Mouse (Mus musculus) forebrain, embryonic 10.5 days (tissue): Measurements from ENCODE around the gene Grm8. TPM values are rescaled to one million over a fixed set of nuclear protein-coding genes. Genes with fewer than 3 reads are reported as not detected.

Experiments used
- DNase-seq: peaks from one replicate; pipeline ENCODE4 v3.0.0-alpha.2; 2017; ENCODE audit warnings: low spot score; ENCODE audit errors: extremely low spot score
- H3K27ac ChIP-seq: fragments of 300-500 bp; sonication (generic); 2 replicates; pipeline ENCODE4 v1.5.1; 2016; ENCODE audit warnings: mild to moderate bottlenecking
- H3K27me3 ChIP-seq: fragments of 300-500 bp; sonication (generic); 2 replicates; pipeline ENCODE4 v1.6.1; 2016; ENCODE audit warnings: mild to moderate bottlenecking; ENCODE audit not compliant: poor library complexity, severe bottlenecking
- H3K36me3 ChIP-seq: fragments of 300-500 bp; sonication (generic); replicated peaks from 2 replicates; pipeline ENCODE4 v1.6.1; 2016; ENCODE audit warnings: mild to moderate bottlenecking, moderate library complexity
- H3K4me1 ChIP-seq: fragments of 300-500 bp; sonication (generic); 2 replicates; pipeline ENCODE4 v1.6.1; 2016
- H3K4me3 ChIP-seq: fragments of 300-500 bp; sonication (generic); 2 replicates; pipeline ENCODE4 v1.5.1; 2016; ENCODE audit warnings: mild to moderate bottlenecking, moderate library complexity
- H3K9me3 ChIP-seq: fragments of 300-500 bp; sonication (generic); 2 replicates; pipeline ENCODE4 v1.6.1; 2016; ENCODE audit warnings: mild to moderate bottlenecking, moderate library complexity
- WGBS: fragments of 180-500 bp; shearing (Covaris S2); methylation state at CpG from one replicate; pipeline ENCODE4 v1.1.7; 2016; 5-methylcytosine and 5-hydroxymethylcytosine counted together
- polyA plus RNA-seq: library from polyadenylated mRNA; unstranded; fragments of >200 nt; fragmentation: Nextera tagmentation; extraction: Ambion mirVana; gene quantifications from 2 replicates; pipeline ENCODE4 v1.2.1, GENCODE M21; 2016

Grm8 gene
- polyA plus RNA-seq = 0.78 and 0.97 TPM in 2 replicates

DNA sequence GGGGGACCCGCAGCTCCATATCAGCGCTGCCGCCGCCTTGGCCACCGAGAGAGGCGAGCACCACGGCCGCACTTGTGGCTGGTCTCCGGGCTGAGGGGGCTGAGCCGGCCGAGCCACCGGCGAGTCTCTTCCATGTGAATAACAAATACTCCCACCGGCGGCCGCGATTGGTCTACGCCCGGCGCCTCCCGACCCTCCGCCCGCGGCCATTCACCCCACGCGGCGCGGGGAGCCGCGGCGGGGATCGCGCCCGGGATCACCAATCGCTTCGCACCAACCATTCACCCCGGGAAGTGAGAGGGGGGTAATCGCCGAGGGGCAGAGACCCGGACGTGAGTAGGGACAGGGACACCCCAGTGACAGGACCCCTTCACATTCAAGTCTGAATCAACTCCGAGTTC, at the start of gene Grm8:
Gene Grm8 (minus strand): TSS at position 178 of the 401 bp plus-strand sequence.
- Histone ChIP-seq H3K27me3 (peaks cover 66% of the 10 kb centered on the region), H3K4me3 (peak within 1 kb of the TSS; percentile 69), H3K36me3 (no peaks in the 10 kb centered on the region), H3K27ac (peak within 1 kb of the TSS; percentile 79), H3K9me3 (no peaks in the 10 kb centered on the region), H3K4me1 (peaks cover 46% of the 10 kb centered on the region)
- DNase-seq = peak; percentile 67
- WGBS = under 1% methylated on average over 42 of the region's 42 CpGs

DNA sequence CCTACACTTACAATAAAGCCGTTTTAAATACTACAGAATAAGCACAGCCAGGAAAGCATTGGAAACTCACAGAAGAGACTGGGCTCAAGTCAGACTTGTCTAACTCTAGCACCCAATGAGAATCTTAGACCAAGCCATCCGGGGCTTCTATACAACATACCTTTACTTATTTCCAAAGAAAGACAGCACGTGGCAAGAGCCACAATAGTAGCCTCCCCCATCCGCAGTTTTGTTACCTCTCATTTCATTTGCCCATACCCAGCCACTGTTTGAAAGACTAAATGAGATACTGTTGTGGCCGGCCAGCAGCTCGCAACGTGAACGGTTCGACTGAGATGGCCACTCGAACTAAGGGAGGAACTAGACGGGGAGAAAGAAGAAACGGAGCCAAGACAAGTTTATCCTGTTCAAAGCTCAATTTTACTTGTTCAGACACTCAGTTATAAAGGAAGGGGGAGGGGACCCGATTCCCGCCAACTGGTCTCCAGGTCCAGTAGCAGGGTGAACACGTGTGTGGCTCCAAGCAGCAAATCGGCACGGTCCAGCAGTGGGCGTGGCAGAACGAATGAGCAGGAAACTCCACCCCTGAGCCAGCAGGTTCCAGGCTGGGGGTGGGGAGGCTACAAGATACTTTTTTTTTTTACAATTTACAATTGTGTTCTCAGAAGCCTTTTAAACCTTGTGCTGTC, 35.0 kb upstream of the Grm8 start:
- no peaks in the 10 kb centered on the region for H3K9me3 ChIP-seq
- H3K36me3 ChIP-seq = no peaks in the 10 kb centered on the region
- H3K27me3 ChIP-seq = no peaks in the 10 kb centered on the region
- no peak overlapping the region for H3K27ac ChIP-seq
- no peak overlapping the region for H3K4me3 ChIP-seq
- no peaks in the 10 kb centered on the region for H3K4me1 ChIP-seq
- DNase-seq = no peak
- WGBS = 80% methylated on average over 19 of the region's 19 CpGs

- 82% methylated on average over 5 of the region's 5 CpGs for WGBS
- no peaks in the 10 kb centered on the region for H3K9me3 ChIP-seq
Measured at GRCm38 (mm10) chr6:28160399-28160798, 25.4 kb upstream of the Grm8 start.

DNA sequence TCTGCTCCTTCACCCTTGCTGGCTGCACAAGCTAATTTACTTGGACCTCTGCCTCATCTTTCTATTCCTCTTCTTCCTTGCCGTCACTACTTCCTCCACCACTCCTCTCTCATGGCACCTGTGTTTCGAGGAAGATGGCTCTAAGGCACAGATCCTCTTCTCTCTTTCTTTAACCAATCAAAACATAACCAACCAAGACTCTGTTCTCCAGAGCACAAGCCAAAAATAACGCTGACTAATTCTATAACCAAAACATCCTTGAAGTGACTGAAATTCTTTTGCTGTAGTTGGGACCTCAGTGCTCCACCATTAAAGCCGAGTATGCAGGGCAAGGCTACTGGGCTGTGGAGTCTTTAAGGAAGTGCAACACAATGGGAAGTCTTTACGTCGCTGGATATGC, 11.5 kb upstream of the Grm8 start:
- H3K27me3 ChIP-seq = no peaks in the 10 kb centered on the region
- no peak for DNase-seq
- H3K4me3 ChIP-seq = no peak overlapping the region
- H3K27ac ChIP-seq = no peak overlapping the region
- H3K4me1 ChIP-seq = peaks cover 8% of the 10 kb centered on the region
- H3K9me3 ChIP-seq = no peaks in the 10 kb centered on the region
- H3K36me3 ChIP-seq = no peaks in the 10 kb centered on the region
- 83% methylated on average over 6 of the region's 6 CpGs for WGBS

More at GRCm38 (mm10) chr6:28160399-28160798, 25.4 kb upstream of the Grm8 start:
- no peaks in the 10 kb centered on the region for H3K4me1 ChIP-seq
- no peak for DNase-seq
- no peak overlapping the region for H3K4me3 ChIP-seq
- H3K36me3 ChIP-seq = no peaks in the 10 kb centered on the region
- H3K27ac ChIP-seq = no peak overlapping the region
- H3K27me3 ChIP-seq = no peaks in the 10 kb centered on the region

- Histone ChIP-seq H3K4me3 (no peak overlapping the region), H3K27me3 (peaks cover 4% of the 10 kb centered on the region), H3K4me1 (peaks cover 8% of the 10 kb centered on the region), H3K27ac (no peak overlapping the region), H3K36me3 (no peaks in the 10 kb centered on the region), H3K9me3 (no peaks in the 10 kb centered on the region)
- WGBS = 16% methylated on average over 2 of the region's 2 CpGs
- no peak for DNase-seq
Measured at GRCm38 (mm10) chr6:28142332-28142731, 7.4 kb upstream of the Grm8 start.

DNA sequence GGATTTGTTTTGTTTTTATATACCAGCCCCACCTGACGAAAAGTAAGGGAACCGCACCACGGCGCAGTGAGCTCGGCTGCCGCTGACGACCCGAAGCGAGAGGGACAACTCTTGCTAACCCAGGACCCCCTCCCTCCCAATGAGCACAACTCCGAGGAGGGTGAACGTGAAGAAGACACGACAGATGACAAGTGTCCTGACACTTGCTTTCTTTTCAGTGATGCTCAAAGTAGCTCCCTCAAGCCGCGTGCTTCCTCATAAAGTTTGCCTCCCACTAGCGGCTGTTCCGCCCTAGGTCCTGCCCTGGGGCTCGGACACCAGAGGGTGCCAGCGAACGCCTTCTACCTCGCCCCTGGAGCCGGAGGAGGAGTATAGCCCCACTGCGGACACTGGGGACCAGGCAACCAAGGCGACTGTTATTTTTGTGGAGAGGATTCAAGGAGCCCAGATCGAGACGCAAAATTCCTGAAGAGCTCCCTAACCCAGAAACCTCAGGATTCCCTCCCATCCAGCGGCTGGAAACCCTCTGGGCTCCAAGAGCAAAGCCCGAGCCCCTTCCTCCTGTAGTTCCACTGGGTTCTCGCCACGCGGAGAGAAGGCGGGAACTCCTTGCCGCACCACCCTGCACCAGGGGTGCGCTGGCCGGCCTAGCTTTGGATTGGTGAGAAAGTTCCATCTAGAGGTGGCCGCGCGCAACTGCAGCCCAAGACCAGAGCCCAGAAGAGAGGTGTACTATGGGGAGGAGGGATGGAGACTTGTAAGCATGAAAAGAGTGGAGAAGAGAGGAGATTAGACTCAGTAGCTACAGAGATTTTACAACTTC, 644 bp upstream of the Grm8 start:
- DNase-seq = peak; percentile 90
- under 1% methylated on average over 37 of the region's 37 CpGs for WGBS
- no peaks in the 10 kb centered on the region for H3K36me3 ChIP-seq
- H3K27me3 ChIP-seq = peaks cover 62% of the 10 kb centered on the region
- no peaks in the 10 kb centered on the region for H3K9me3 ChIP-seq
- H3K27ac ChIP-seq = peak overlapping the region; percentile 79
- H3K4me3 ChIP-seq = peak overlapping the region; percentile 69
- H3K4me1 ChIP-seq = peaks cover 44% of the 10 kb centered on the region

- Histone ChIP-seq H3K9me3 (no peaks in the 10 kb centered on the region), H3K27me3 (peaks cover 66% of the 10 kb centered on the region), H3K36me3 (no peaks in the 10 kb centered on the region), H3K4me1 (peaks cover 51% of the 10 kb centered on the region), H3K4me3 (peak overlapping the region; percentile 69), H3K27ac (no peak overlapping the region)
- 0% methylated on average over 20 of the region's 20 CpGs for WGBS
- DNase-seq = peak; percentile 58
Measured at GRCm38 (mm10) chr6:28134251-28134801, 652 bp downstream of the Grm8 start.

DNA sequence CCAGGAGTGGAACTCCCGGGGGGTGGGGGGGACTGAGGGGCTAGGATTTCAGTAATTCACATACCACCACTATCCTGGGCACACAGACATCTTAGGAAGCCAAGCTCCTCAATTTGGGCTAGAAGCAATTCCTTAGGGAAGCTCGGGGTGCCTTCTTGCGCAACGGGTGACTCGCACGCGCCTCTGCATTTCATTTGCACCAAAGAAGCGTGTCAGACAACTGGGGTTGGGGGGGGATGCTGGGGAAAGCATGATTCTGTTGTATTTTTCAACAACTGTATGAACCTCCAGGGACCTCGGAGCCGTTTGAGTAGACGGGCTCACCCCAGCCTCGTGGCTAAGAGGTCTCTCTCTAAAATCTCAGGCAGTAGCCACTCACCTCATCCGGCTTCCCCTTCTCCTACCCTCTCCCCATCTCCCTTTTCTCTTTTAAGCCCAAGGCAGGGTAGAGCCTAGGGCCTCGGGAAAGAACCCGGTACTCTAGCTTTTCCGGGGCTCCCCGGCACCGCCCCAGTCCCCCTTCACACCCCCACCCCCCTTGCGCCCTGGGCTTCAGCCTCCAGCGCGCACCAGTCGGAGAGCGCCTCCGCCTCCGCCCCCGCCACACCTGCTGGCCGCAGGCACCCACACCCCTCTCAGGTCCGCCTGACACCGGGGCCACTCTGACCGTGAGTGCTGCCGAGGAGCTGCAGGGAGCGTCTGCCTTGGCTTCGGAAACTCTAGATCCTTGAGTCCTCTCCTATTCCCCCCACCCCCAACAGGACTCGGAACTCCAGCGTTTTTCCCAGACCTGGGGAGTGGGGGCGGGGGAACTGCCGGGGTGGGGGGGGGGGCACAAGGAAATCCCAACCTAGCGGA, 1.5 kb downstream of the Grm8 start:
- Histone ChIP-seq H3K27ac (no peak overlapping the region), H3K36me3 (no peaks in the 10 kb centered on the region), H3K4me1 (peaks cover 51% of the 10 kb centered on the region), H3K27me3 (peaks cover 66% of the 10 kb centered on the region), H3K4me3 (peak overlapping the region; percentile 69), H3K9me3 (no peaks in the 10 kb centered on the region)
- under 1% methylated on average over 38 of the region's 38 CpGs for WGBS
- DNase-seq = no peak

- H3K4me1 ChIP-seq = peaks cover 51% of the 10 kb centered on the region
- no peaks in the 10 kb centered on the region for H3K36me3 ChIP-seq
- DNase-seq = no peak
- peaks cover 60% of the 10 kb centered on the region for H3K27me3 ChIP-seq
- H3K27ac ChIP-seq = no peak overlapping the region
- H3K4me3 ChIP-seq = peak overlapping the region; percentile 6; the same call in 1 of the 2 replicates
- 5% methylated on average over 4 of the region's 4 CpGs for WGBS
- no peaks in the 10 kb centered on the region for H3K9me3 ChIP-seq
Measured at GRCm38 (mm10) chr6:28132056-28132455, 2.9 kb downstream of the Grm8 start.

GRCm38 (mm10) chr6:28128871-28129270, 6.1 kb downstream of the Grm8 start:
- Histone ChIP-seq H3K4me1 (peaks cover 27% of the 10 kb centered on the region), H3K27ac (no peak overlapping the region), H3K4me3 (no peak overlapping the region), H3K27me3 (peaks cover 37% of the 10 kb centered on the region), H3K9me3 (no peaks in the 10 kb centered on the region), H3K36me3 (no peaks in the 10 kb centered on the region)
- no peak for DNase-seq
- 94% methylated on average over 4 of the region's 4 CpGs for WGBS

DNA sequence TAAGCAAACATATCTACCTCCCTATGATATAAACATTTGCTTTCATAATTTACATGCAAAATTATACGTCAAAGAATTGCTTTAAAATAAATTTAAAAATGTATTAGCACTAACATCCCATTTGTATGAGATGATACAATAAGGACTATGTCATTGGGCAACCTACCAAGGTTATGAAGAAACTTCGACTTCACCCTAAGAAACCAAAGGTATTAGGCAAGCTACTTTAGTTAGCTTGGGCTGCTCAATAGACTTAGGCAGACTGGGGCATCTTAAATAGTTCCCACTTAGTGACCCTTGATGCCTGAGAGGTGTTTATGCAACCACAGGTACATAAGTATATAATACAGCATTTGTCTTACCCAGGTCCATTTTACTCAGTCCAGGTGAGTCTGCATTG, 19.5 kb downstream of the Grm8 start:
- Histone ChIP-seq H3K27ac (no peak overlapping the region), H3K36me3 (no peaks in the 10 kb centered on the region), H3K27me3 (no peaks in the 10 kb centered on the region), H3K9me3 (no peaks in the 10 kb centered on the region), H3K4me1 (no peaks in the 10 kb centered on the region), H3K4me3 (no peak overlapping the region)
- 93% methylated on average over 2 of the region's 2 CpGs for WGBS
- DNase-seq = no peak

- WGBS = 84% methylated on average over 1 of the region's 1 CpGs
- Histone ChIP-seq H3K27me3 (no peaks in the 10 kb centered on the region), H3K9me3 (no peaks in the 10 kb centered on the region), H3K4me1 (no peaks in the 10 kb centered on the region), H3K36me3 (no peaks in the 10 kb centered on the region), H3K4me3 (no peak overlapping the region), H3K27ac (no peak overlapping the region)
- no peak for DNase-seq
Measured at GRCm38 (mm10) chr6:28114916-28115315, 20.1 kb downstream of the Grm8 start.
